Mouse (Mus musculus) megakaryocyte-erythroid progenitor cell, adult 5-6 weeks (primary cell): ENCODE measurements around the gene Htr3b. TPM values are rescaled to one million over a fixed set of nuclear protein-coding genes. Genes with fewer than 3 reads are reported as not detected.
"Not testable (repeated sequence)": the region's sequence is repeated elsewhere in the genome, so short reads cannot be mapped to it uniquely, and the experiment has no call there.

Experiments used
- ATAC-seq: replicated peaks from 2 replicates; pipeline ENCODE4 v1.8.0; 2016; ENCODE audit warnings: mild to moderate bottlenecking, inconsistent platforms; ENCODE audit not compliant: severe bottlenecking, poor library complexity, low FRiP score, low TSS enrichment
- total RNA-seq, 2 experiments: library from RNA; stranded (forward) in 1 of 2; stranded (reverse) in 1 of 2; fragments of 200-1000, 215-1000 nt in 1 of 2; fragments of >200 nt in 1 of 2; fragmentation: Nextera tagmentation in 1 of 2; gene quantifications; 2 replicates each; pipeline ENCODE4 v1.2.3; 2014 to 2017

The Htr3b gene
- total RNA-seq (2014; fragmentation: Nextera tagmentation) (not detected in 2 replicates), total RNA-seq (2017) (not detected in 2 replicates)

DNA sequence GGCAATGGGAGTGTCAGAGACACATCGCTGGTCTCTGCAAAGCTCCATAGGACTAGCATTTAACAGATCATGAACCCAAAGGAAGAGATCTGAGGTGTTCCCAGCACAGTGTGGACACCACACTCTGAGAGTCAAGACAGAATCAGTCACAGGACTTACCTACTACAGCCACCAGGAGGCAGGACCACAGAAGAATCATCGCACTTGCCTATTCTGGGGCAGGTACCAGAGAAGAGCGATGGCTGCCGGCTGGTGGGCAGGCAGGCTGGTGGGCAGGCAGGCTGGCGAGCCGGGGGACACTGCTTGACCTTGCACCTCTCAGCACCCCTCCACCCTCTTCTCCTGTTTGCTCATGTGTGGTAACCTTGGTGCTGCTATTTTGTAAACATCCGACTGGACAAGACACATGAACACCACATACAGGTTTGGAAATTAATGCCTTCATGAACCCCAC is at the start of gene Htr3b:
Gene Htr3b, minus strand, starts transcription at position 404 of the 454 bp plus-strand sequence.
- ATAC-seq: peak; percentile 70

DNA sequence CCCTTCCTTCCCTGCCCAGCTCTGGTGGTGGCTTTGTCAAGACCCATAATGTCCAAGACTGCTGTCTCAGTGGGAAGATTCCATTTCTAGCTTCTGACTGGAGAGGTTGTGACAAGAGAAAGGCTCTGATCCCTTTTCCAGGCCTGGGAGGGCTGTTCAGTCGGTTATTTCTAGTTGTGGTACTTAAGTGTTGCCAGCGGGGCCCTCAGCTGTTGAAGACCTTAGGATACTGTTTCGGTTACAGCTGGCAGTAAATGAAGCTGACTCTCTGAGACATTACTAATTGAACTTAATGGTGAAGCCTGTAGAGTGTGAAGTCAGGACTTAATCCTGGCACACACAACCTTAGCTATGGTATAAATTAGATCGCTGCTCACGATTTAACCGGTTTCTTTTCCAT is 34.5 kb upstream of the Htr3b start:
- no peak for ATAC-seq

- ATAC-seq: no peak
Observed at GRCm38 (mm10) chr9:48995735-48996134, 30.9 kb upstream of the Htr3b start.

DNA sequence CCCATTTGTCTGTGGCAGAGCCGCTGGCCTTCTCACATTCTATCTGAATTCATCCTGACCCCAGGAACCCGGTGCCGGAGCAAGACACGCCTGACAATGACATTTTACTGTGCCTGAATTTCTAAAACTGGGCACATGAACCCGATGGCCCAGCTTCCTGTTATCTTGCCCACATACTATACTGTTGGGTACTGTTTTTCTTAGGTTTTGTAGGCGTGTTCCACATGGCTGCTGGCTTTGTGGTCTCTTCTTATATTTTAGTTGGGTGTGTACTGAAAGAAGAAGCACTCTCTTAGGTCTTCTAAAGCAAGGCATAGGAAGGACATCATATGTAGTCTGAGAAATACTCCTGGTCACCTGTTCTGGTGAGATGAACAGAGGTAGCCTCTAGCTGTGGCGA is 30.0 kb upstream of the Htr3b start:
- ATAC-seq: no peak

DNA sequence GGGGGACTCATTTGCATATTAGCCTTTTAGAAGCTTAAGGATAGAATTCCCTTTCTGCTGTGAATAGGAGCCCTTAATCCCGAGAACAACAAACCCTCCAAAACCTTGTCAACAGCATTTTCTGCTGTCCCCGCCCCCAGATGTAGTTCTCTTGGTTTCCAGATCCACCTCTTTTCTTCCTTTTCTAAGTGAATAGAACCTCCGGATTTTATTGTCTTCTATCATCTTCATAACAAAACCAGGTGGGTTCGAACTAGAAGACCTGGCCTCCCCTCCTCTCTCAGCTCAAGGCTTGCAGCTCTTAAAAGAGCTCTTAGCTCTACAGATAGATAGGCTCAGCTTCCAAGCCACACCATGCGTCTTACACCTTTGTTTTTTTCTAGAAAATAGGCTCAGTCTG is 26.9 kb upstream of the Htr3b start:
- no peak for ATAC-seq

GRCm38 (mm10) chr9:48987201-48988101 is 22.7 kb upstream of the Htr3b start:
- ATAC-seq: no peak

- ATAC-seq: no peak
Observed at GRCm38 (mm10) chr9:48986616-48987141, 21.9 kb upstream of the Htr3b start.

GRCm38 (mm10) chr9:48985708-48986088 is 20.9 kb upstream of the Htr3b start:
- 0 out of 2 replicates have a peak, but pooled peaks have one; percentile 5 for ATAC-seq

DNA sequence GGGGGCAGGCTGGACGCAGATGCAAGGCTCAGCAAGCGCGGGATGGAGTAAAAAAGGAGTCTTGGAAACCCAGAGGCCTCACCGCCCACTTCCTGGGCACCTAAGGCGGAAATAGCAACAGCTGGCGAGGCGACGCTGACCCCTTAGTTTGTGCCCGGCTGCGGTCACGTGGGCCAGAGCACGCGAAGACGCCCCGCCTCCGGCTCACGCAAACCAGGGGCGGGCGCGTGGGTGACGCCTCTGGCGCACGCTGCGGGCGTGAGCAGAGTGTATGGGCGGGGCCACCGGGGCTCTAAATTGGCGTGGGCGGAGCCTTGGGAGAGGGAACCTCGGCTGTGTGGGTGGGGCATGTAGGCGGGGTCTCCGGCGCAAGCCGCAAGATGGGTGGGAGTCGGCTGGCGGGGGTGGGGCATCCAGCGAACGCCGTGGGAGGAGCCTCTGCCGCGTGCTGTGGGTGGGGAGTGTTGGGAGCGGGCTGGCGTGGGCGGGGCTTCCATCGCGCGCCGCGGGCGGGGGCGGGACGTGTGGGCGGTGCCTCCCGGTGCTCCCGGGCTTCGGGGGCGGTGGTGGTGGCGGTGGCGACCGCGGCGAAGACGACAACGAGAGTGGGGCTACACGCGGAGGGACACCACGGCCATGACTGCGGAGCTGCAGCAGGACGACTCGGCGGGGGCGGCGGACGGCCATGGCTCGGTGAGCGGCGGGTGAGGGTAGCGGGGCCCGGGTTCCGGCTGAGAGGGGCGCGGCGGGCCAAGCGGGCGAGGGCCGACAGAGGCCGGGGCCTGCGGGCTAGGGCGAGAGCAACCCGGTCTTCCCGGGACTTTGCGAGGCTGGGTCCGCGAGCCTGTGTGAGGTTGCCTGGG is 20.3 kb upstream of the Htr3b start, which contains the start of gene Usp28:
Gene Usp28, plus strand, starts transcription at position 531 of the 863 bp plus-strand sequence.
- peak; percentile 92 for ATAC-seq

GRCm38 (mm10) chr9:48984320-48984844 is 19.6 kb upstream of the Htr3b start:
- peak; percentile 1; the same call in 1 of the 2 replicates for ATAC-seq

GRCm38 (mm10) chr9:48983801-48984200 is 19.0 kb upstream of the Htr3b start:
- not testable (repeated sequence) for ATAC-seq

- ATAC-seq: no peak
Observed at GRCm38 (mm10) chr9:48981827-48982226, 17.0 kb upstream of the Htr3b start.

DNA sequence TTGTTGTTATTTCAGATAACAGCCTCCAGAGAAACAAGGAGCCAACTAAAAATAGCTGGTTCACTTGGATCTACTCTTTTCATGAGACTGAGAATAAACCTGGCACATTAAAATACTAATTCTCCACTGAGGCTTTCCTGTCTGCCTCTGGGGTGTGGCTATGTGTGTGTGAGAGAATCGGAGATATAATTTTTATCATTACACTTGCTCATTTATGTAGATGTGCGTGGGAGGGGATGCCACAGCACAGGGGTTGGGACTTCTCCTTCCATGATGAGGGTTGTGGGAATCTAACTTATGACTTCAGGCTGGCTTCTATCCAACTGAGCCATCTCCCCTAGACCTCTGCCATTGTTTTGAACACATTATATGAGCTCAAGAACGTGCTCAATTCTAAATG is 16.0 kb upstream of the Htr3b start:
- ATAC-seq: no peak

DNA sequence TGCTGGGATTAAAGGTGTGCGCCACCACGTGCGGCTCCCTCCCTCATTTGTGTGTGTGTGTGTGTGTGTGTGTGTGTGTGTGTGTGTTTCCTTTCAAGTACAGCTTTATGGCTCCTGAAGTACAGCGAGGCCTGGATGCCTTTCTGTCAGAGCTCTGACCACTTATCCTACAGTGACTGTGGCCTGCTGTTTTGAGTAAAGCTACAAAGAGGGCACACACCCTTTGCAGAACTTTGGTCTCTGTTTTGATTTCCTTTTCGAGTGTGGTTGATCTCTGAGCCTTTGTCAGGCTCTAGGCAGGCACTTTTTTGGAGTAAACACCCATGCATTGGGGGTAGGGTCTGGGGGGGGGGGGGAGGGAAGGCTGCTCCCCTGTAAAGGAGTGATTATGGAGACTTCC is 15.6 kb upstream of the Htr3b start:
- no peak for ATAC-seq

GRCm38 (mm10) chr9:48976661-48977355 is 12.0 kb upstream of the Htr3b start:
- ATAC-seq: no peak

GRCm38 (mm10) chr9:48972494-48972893 is 7.7 kb upstream of the Htr3b start:
- no peak for ATAC-seq

DNA sequence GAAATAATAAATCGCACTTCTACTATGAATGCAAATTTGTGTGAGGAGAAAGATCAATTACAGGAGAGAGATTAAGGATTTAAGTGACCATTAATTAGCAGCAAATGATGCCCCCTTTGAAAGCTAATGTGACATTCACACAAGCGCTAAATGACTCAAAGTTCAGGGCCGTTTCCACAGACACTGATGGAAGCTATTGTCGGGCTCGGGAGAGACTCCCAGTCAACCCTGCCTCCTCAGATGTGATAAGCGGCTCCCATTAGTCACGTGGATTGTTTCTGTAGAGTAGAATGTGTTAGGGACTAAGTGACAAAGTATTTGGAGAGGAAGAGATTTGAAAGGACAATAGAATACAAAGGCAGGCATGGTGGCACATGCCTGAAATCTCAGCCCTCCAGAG is 2.7 kb downstream of the Htr3b start:
- no peak for ATAC-seq

DNA sequence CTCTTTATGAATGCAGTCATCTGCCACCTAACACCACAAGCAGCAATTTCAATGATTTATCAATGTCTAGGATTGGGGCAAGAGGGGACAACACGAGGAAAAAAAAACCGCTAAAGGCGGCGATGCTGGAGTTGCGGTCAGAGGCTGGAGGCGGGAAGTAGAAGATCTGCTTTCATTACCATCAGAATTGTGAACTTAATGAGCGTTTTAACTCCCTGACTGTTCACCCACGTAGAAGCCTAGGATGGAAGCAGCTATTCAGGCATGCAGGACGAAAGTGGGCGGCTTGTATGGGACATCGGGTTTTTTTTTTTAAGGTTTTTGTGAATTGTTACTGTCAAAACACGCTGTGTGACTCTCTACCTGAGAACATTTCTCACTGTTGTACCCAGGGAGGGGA is 3.5 kb downstream of the Htr3b start:
- no peak for ATAC-seq

DNA sequence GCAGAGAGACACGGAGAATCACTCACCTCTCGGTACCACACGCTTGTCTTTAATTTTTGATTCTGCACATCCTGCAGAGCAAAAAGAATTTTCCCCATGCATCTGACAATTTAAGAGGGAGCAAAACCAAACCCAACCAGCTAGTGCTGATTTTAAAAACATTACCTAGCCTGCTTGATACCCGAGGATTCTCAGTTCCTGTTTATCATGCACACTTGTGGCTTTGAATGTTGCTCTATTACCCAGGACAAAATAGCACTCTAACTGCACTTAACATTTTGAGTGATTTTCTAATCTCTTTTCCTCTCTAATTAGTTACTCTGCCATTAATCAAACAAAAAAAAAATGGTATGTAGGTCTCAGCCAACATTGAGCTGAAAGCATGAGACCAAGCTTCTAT is 17.2 kb downstream of the Htr3b start:
- ATAC-seq: no peak
